Mouse (Mus musculus) liver, postnatal 0 days (tissue): ENCODE results near the gene Tbc1d8b. TPM values are rescaled to one million over a fixed set of nuclear protein-coding genes. Genes with fewer than 3 reads are reported as not detected.

Source experiments
- ATAC-seq: fragments of 200-750 bp; cut with Nextera tagmentation; 2 replicates; pipeline ENCODE4 v1.8.0; 2017; ENCODE audit warnings: mild to moderate bottlenecking, moderate library complexity
- DNase-seq: peaks from one replicate; pipeline ENCODE4 v3.0.0-alpha.2; 2016
- H3K27ac ChIP-seq: fragments of 300-500 bp; sonication (generic); 2 replicates; pipeline ENCODE4 v1.5.1; 2014; ENCODE audit warnings: antibody characterized with exemption, moderate library complexity, mild to moderate bottlenecking, low read depth
- H3K27me3 ChIP-seq: fragments of 300-500 bp; sonication (generic); 2 replicates; pipeline ENCODE4 v1.6.1; 2014; ENCODE audit warnings: low read length, control low read depth, mixed read lengths; ENCODE audit not compliant: insufficient read depth
- H3K36me3 ChIP-seq: fragments of 300-500 bp; sonication (generic); replicated peaks from 2 replicates; pipeline ENCODE4 v1.6.1; 2014; ENCODE audit warnings: mild to moderate bottlenecking, control low read depth, low read length, moderate library complexity, mixed read lengths; ENCODE audit not compliant: insufficient read depth
- H3K4me1 ChIP-seq: fragments of 300-500 bp; sonication (generic); 2 replicates; pipeline ENCODE4 v1.6.1; 2014; ENCODE audit warnings: antibody characterized with exemption, mild to moderate bottlenecking, control low read depth; ENCODE audit not compliant: insufficient read depth
- H3K4me2 ChIP-seq: fragments of 300-500 bp; sonication (generic); 2 replicates; pipeline ENCODE4 v1.6.1; 2014; ENCODE audit warnings: low read depth, mild to moderate bottlenecking, low read length, moderate library complexity, mixed read lengths
- H3K4me3 ChIP-seq: fragments of 300-500 bp; sonication (generic); 2 replicates; pipeline ENCODE4 v1.5.1; 2014; ENCODE audit warnings: low read depth, low read length
- H3K9ac ChIP-seq: fragments of 300-500 bp; sonication (generic); replicated peaks from 2 replicates; pipeline ENCODE4 v1.6.1; 2014; ENCODE audit warnings: mild to moderate bottlenecking, moderate library complexity
- H3K9me3 ChIP-seq: fragments of 300-500 bp; sonication (generic); 2 replicates; pipeline ENCODE4 v1.6.1; 2016; ENCODE audit warnings: mild to moderate bottlenecking, control low read depth, low read length, mixed read lengths
- CTCF ChIP-seq: sonication (generic); IDR thresholded peaks from 2 replicates; pipeline ENCODE4 v1.5.1; 2016; ENCODE audit warnings: antibody characterized with exemption, low read depth
- EP300 ChIP-seq: IDR thresholded peaks from 2 replicates; pipeline ENCODE4 v1.6.1; 2016; ENCODE audit warnings: antibody characterized with exemption, low read depth, mild to moderate bottlenecking
- WGBS: fragments of 180-500 bp; shearing (Covaris S2); extraction: QIAGEN DNeasy Blood & Tissue Kit; methylation state at CpG from one replicate; pipeline ENCODE4 v1.1.7; 2014; ENCODE audit not compliant: insufficient replicate concordance; 5-methylcytosine and 5-hydroxymethylcytosine counted together
- polyA plus RNA-seq: library from polyadenylated mRNA; unstranded; fragments of >200 nt; fragmentation: Nextera tagmentation; extraction: Ambion mirVana; gene quantifications from 2 replicates; pipeline ENCODE4 v1.2.1, GENCODE M21; 2015

Gene Tbc1d8b
- polyA plus RNA-seq, 1 experiment from 2014 or later: 0.93 TPM

- no peak overlapping the region for H3K4me3 ChIP-seq
- H3K9ac ChIP-seq: no peak overlapping the region
- no peaks in the 10 kb centered on the region for H3K36me3 ChIP-seq
- ATAC-seq (no peak), DNase-seq (no peak)
- H3K9me3 ChIP-seq: no peaks in the 10 kb centered on the region
- TF ChIP-seq EP300: no peak
- TF ChIP-seq CTCF: peak; percentile 31
- 53% methylated on average over 1 of the region's 1 CpGs for WGBS
- H3K27ac ChIP-seq: no peak overlapping the region
- no peaks in the 10 kb centered on the region for H3K4me1 ChIP-seq
- no peaks in the 10 kb centered on the region for H3K27me3 ChIP-seq
- no peak overlapping the region for H3K4me2 ChIP-seq
Measured at GRCm38 (mm10) chrX:139662111-139662510, 22.7 kb upstream of the Tbc1d8b start.

- Histone ChIP-seq H3K4me3 (no peak overlapping the region), H3K27me3 (no peaks in the 10 kb centered on the region), H3K27ac (no peak overlapping the region), H3K9ac (no peak overlapping the region), H3K4me2 (no peak overlapping the region), H3K36me3 (no peaks in the 10 kb centered on the region), H3K4me1 (no peaks in the 10 kb centered on the region), H3K9me3 (no peaks in the 10 kb centered on the region)
- ATAC-seq: no peak
- WGBS: 74% methylated on average over 2 of the region's 2 CpGs
- DNase-seq: no peak
- TF ChIP-seq CTCF: peak; percentile 43
- no peak for TF ChIP-seq EP300
Measured at GRCm38 (mm10) chrX:139665829-139666228, 19.0 kb upstream of the Tbc1d8b start.

- Histone ChIP-seq H3K27me3 (no peaks in the 10 kb centered on the region), H3K9ac (peak overlapping the region; percentile 65), H3K36me3 (no peaks in the 10 kb centered on the region), H3K27ac (peak overlapping the region; percentile 5; the same call in 1 of the 2 replicates), H3K4me1 (no peaks in the 10 kb centered on the region; the same call in 1 of the 2 replicates), H3K9me3 (0 out of 2 replicates have a peak, but pooled peaks cover 2% of the 10 kb centered on the region), H3K4me3 (peak overlapping the region; percentile 64), H3K4me2 (peak overlapping the region; percentile 78)
- 15% methylated on average over 8 of the region's 8 CpGs for WGBS
- TF ChIP-seq EP300: no peak
- TF ChIP-seq CTCF: no peak
- DNase-seq: no peak
- ATAC-seq: peak; percentile 50
Measured at GRCm38 (mm10) chrX:139684410-139684774, 404 bp upstream of the Tbc1d8b start.

- H3K36me3 ChIP-seq: no peaks in the 10 kb centered on the region
- no peak within 1 kb of the TSS for H3K9ac ChIP-seq
- H3K9me3 ChIP-seq: no peaks in the 10 kb centered on the region
- WGBS: 91% methylated on average over 8 of the region's 8 CpGs
- no peak within 1 kb of the TSS for H3K4me3 ChIP-seq
- no peaks in the 10 kb centered on the region for H3K27me3 ChIP-seq
- DNase-seq: no peak
- H3K4me2 ChIP-seq: no peak within 1 kb of the TSS
- H3K27ac ChIP-seq: no peak within 1 kb of the TSS
- TF ChIP-seq EP300: no peak
- no peak for TF ChIP-seq CTCF
- no peak for ATAC-seq
- no peaks in the 10 kb centered on the region for H3K4me1 ChIP-seq
Measured at GRCm38 (mm10) chrX:139714381-139714780, 29.6 kb downstream of the Tbc1d8b start, which contains the start of gene Gm15013. Gm15013 (minus strand) TSS chrX:139714481.

DNA sequence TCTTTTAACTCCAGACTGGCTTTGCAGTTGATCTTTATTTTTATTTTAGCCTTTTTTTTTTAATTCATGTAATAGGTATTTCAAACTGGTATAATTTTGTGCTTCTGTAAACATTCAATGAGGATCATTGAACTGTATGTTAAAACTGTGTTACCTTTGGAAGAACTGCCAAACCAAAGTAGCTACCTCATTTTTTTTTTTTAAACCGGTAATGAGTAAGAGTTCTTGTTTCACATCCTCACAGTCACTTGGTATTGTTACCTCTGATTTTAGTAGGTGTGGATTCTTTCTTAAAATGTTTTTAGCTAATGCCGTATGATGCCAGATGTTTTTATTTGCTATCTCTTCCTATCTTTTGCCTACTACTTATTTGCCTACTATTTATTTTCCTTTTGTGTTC is 37.6 kb downstream of the Tbc1d8b start:
- H3K4me3 ChIP-seq: no peak overlapping the region
- WGBS: 92% methylated on average over 2 of the region's 2 CpGs
- H3K9me3 ChIP-seq: no peaks in the 10 kb centered on the region
- ATAC-seq (no peak), DNase-seq (no peak)
- H3K4me1 ChIP-seq: no peaks in the 10 kb centered on the region
- H3K36me3 ChIP-seq: no peaks in the 10 kb centered on the region
- no peaks in the 10 kb centered on the region for H3K27me3 ChIP-seq
- TF ChIP-seq CTCF (no peak), EP300 (no peak)
- H3K9ac ChIP-seq: no peak overlapping the region
- H3K27ac ChIP-seq: no peak overlapping the region
- no peak overlapping the region for H3K4me2 ChIP-seq

DNA sequence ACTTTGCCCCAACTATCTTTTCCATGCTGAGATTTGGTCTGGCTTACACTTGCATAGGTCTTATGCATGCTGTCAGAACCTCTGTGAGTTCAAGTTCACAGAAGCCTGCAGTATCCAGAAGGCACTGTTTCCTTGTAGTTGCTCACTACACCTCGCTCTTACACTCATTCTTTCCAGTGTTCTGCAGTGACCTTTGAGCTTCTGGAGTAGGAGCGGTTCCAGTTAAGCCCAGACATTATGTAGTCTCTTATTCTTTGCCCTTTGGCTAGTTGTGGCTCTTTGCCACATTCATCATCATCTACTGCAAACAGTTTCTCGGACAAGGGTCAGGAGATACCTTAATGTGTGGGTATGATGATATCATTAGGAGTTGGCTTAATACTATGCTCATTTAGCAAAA is 45.7 kb downstream of the Tbc1d8b start:
- Histone ChIP-seq H3K36me3 (no peaks in the 10 kb centered on the region), H3K27ac (no peak overlapping the region), H3K4me1 (no peaks in the 10 kb centered on the region), H3K27me3 (no peaks in the 10 kb centered on the region), H3K9ac (no peak overlapping the region), H3K4me2 (no peak overlapping the region), H3K9me3 (no peaks in the 10 kb centered on the region), H3K4me3 (no peak overlapping the region)
- 77% methylated on average over 3 of the region's 3 CpGs for WGBS
- TF ChIP-seq EP300 (no peak), CTCF (no peak)
- DNase-seq (no peak), ATAC-seq (no peak)

- DNase-seq: no peak
- H3K4me1 ChIP-seq: no peaks in the 10 kb centered on the region
Measured at GRCm38 (mm10) chrX:139737066-139737465, 52.3 kb downstream of the Tbc1d8b start.

More at GRCm38 (mm10) chrX:139737066-139737465, 52.3 kb downstream of the Tbc1d8b start:
- TF ChIP-seq EP300: no peak
- no peak for TF ChIP-seq CTCF
- no peak for ATAC-seq
- Histone ChIP-seq H3K27me3 (no peaks in the 10 kb centered on the region), H3K36me3 (no peaks in the 10 kb centered on the region), H3K4me3 (no peak overlapping the region), H3K4me2 (no peak overlapping the region), H3K9ac (no peak overlapping the region), H3K27ac (no peak overlapping the region), H3K9me3 (no peaks in the 10 kb centered on the region)
- WGBS: 79% methylated on average over 5 of the region's 5 CpGs
